Mouse (Mus musculus) stomach, embryonic 15.5 days (tissue): ENCODE measurements at regions not wholly inside any gene's neighbourhood (a gene's known extent, or its start where the extent isn't known, plus 50 kb on each side); places are given as distances from the start of the nearest gene placed in this dataset.

Experiments used
- ATAC-seq: fragments of 200-750 bp; cut with Nextera tagmentation; 2 replicates; pipeline ENCODE4 v1.8.0; 2017; ENCODE audit warnings: low read depth, moderate number of reproducible peaks, moderate TSS enrichment; ENCODE audit not compliant: insufficient read depth, low FRiP score
- H3K27ac ChIP-seq: fragments of 300-500 bp; sonication (generic); 2 replicates; pipeline ENCODE4 v1.5.1; 2015; ENCODE audit warnings: mild to moderate bottlenecking, inconsistent platforms
- H3K27me3 ChIP-seq: fragments of 300-500 bp; sonication (generic); replicated peaks from 2 replicates; pipeline ENCODE4 v1.6.1; 2015; ENCODE audit warnings: inconsistent platforms
- H3K36me3 ChIP-seq: fragments of 300-500 bp; sonication (generic); 2 replicates; pipeline ENCODE4 v1.6.1; 2015; ENCODE audit warnings: inconsistent platforms
- H3K4me1 ChIP-seq: fragments of 300-500 bp; sonication (generic); 2 replicates; pipeline ENCODE4 v1.6.1; 2015; ENCODE audit warnings: inconsistent platforms
- H3K4me2 ChIP-seq: fragments of 300-500 bp; sonication (generic); 2 replicates; pipeline ENCODE4 v1.6.1; 2015; ENCODE audit warnings: mild to moderate bottlenecking, inconsistent platforms
- H3K4me3 ChIP-seq: fragments of 300-500 bp; sonication (generic); replicated peaks from 2 replicates; pipeline ENCODE4 v1.5.1; 2015; ENCODE audit warnings: inconsistent platforms
- H3K9ac ChIP-seq: fragments of 300-500 bp; sonication (generic); 2 replicates; pipeline ENCODE4 v1.6.1; 2015; ENCODE audit warnings: inconsistent platforms
- H3K9me3 ChIP-seq: fragments of 300-500 bp; sonication (generic); 2 replicates; pipeline ENCODE4 v1.6.1; 2016; ENCODE audit warnings: inconsistent platforms
- WGBS: fragments of 180-500 bp; shearing (Covaris S2); methylation state at CpG from one replicate; pipeline ENCODE4 v1.1.7; 2015; 5-methylcytosine and 5-hydroxymethylcytosine counted together

- H3K36me3 ChIP-seq, result no peaks in the 10 kb centered on the region
- H3K9ac ChIP-seq, result no peak overlapping the region
- no peaks in the 10 kb centered on the region for H3K9me3 ChIP-seq
- no peak overlapping the region for H3K4me2 ChIP-seq
- WGBS, result 54% methylated on average over 5 of the region's 5 CpGs
- H3K27me3 ChIP-seq, result no peaks in the 10 kb centered on the region
- H3K4me1 ChIP-seq, result no peaks in the 10 kb centered on the region
- no peak overlapping the region for H3K27ac ChIP-seq
- H3K4me3 ChIP-seq, result no peak overlapping the region
- ATAC-seq, result no peak
These were observed 82.1 kb upstream of the Rasgrf1 start for GRCm38 (mm10) chr9:89827564-89827963.

DNA sequence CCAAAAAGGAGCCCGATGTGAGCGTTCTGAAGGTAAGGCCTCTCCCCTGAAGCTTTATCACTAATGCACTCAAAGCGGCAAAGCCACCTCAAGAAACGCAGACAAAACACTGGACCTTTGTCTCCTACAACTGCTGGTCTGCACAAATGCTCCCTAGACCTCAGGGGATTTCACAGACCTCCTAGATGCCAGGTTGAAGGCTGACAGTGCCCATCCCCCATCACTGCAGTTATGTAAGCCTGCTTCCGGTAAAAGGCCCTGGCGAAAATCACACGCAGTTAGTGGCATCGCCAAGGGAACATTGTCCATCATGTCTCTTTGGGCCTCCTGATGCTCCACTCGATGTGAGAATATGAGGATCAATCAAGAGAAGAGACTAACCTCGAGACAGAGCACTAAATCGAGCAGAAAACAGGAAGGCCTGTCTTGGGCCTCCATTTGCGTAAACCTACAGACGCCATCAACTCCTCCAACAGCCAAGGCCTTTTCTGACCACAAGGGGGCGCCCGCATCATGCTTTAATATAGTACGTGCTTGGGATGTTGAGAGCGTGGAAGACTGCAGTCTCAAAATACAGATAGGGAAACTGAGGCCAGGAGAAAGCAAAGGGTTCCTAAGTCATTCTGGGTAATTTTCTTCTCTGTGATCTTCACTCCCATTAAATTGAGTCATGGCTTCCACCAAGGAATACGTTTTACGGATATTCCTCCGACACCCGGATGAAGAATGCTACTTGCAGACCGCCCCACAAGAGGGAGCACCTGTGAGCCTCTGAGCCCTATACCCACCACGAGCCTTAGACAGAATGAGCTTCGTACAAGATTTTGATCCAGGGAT, 82.8 kb upstream of the Rasgrf1 start:
- 35% methylated on average over 24 of the region's 24 CpGs for WGBS
- H3K4me2 ChIP-seq, result peak overlapping the region; percentile 46; the same call in 1 of the 2 replicates
- H3K9ac ChIP-seq, result no peak overlapping the region
- peak; percentile 83 for ATAC-seq
- no peaks in the 10 kb centered on the region for H3K4me1 ChIP-seq
- no peaks in the 10 kb centered on the region for H3K9me3 ChIP-seq
- H3K27me3 ChIP-seq, result no peaks in the 10 kb centered on the region
- no peaks in the 10 kb centered on the region for H3K36me3 ChIP-seq
- H3K4me3 ChIP-seq, result peak overlapping the region; percentile 30; the same call in 1 of the 2 replicates
- H3K27ac ChIP-seq, result no peak overlapping the region

GRCm38 (mm10) chr9:89821853-89822243, 83.6 kb upstream of the Ankrd34c start:
- Histone ChIP-seq H3K4me3 (no peak overlapping the region), H3K27ac (no peak overlapping the region), H3K4me1 (no peaks in the 10 kb centered on the region), H3K9me3 (no peaks in the 10 kb centered on the region), H3K9ac (no peak overlapping the region), H3K36me3 (no peaks in the 10 kb centered on the region), H3K27me3 (no peaks in the 10 kb centered on the region), H3K4me2 (no peak overlapping the region)
- ATAC-seq, result 0 out of 2 replicates have a peak, but pooled peaks have one; percentile 14
- 80% methylated on average over 4 of the region's 4 CpGs for WGBS

GRCm38 (mm10) chr9:89821109-89821852, 83.0 kb upstream of the Ankrd34c start:
- H3K36me3 ChIP-seq, result no peaks in the 10 kb centered on the region
- no peak overlapping the region for H3K27ac ChIP-seq
- no peaks in the 10 kb centered on the region for H3K9me3 ChIP-seq
- no peak overlapping the region for H3K9ac ChIP-seq
- H3K4me2 ChIP-seq, result no peak overlapping the region; the same call in 1 of the 2 replicates
- H3K4me1 ChIP-seq, result no peaks in the 10 kb centered on the region
- H3K4me3 ChIP-seq, result no peak overlapping the region
- 47% methylated on average over 18 of the region's 20 CpGs for WGBS
- H3K27me3 ChIP-seq, result no peaks in the 10 kb centered on the region
- peak; percentile 43; the same call in 1 of the 2 replicates for ATAC-seq

DNA sequence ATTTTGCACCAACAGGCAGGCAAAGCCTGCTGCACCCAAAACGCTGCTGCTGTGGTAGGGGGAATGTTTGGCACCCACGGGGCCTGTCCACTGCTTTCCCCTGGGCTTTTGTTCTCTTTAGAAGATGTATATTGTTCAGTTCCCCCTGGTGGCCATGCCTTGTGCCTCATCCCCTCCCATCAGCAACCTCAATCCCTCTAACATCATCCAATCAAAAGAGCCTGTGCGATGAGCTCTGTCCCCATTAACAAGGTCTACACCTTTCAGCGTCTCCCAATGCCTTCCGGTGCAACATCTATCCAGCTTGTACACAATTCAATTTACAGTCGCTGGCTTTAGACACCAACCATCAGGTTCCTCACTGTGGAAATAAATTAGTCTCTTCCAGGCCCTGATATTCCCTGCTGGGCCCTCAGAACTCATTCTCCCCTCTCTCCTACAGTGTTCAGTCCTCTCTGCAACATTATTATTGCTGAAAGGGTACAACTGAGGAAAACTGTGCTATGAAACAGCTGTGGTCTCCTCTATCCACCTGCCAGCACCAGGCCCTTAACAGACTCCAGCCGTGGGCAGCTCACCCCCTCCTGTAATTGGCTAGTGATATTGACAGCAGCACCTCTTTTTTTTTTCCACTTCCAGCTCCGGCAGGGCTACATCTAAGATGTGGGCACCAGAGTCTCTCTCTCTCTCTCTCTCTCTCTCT, 75.5 kb upstream of the Ankrd34c start:
- 48% methylated on average over 8 of the region's 8 CpGs for WGBS
- Histone ChIP-seq H3K4me3 (no peak overlapping the region), H3K9ac (no peak overlapping the region), H3K27ac (no peak overlapping the region), H3K36me3 (no peaks in the 10 kb centered on the region), H3K9me3 (no peaks in the 10 kb centered on the region), H3K27me3 (no peaks in the 10 kb centered on the region), H3K4me1 (no peaks in the 10 kb centered on the region), H3K4me2 (no peak overlapping the region)
- no peak for ATAC-seq

- Histone ChIP-seq H3K9me3 (no peaks in the 10 kb centered on the region), H3K27ac (no peak overlapping the region), H3K27me3 (no peaks in the 10 kb centered on the region), H3K4me2 (no peak overlapping the region), H3K9ac (no peak overlapping the region), H3K4me1 (no peaks in the 10 kb centered on the region), H3K4me3 (no peak overlapping the region), H3K36me3 (no peaks in the 10 kb centered on the region)
- WGBS, result 50% methylated on average over 6 of the region's 6 CpGs
- ATAC-seq, result no peak
These were observed 69.1 kb upstream of the Ankrd34c start for GRCm38 (mm10) chr9:89807381-89807780.

GRCm38 (mm10) chr9:89802658-89803057, 64.4 kb upstream of the Ankrd34c start:
- Histone ChIP-seq H3K27ac (no peak overlapping the region), H3K9ac (no peak overlapping the region), H3K4me2 (no peak overlapping the region), H3K4me3 (no peak overlapping the region), H3K4me1 (no peaks in the 10 kb centered on the region), H3K36me3 (no peaks in the 10 kb centered on the region), H3K9me3 (no peaks in the 10 kb centered on the region), H3K27me3 (no peaks in the 10 kb centered on the region)
- 71% methylated on average over 10 of the region's 10 CpGs for WGBS
- ATAC-seq, result no peak; the same call in 1 of the 2 replicates

GRCm38 (mm10) chr9:89793018-89793417, 54.7 kb upstream of the Ankrd34c start:
- WGBS, result 10% methylated on average over 6 of the region's 6 CpGs
- Histone ChIP-seq H3K27ac (no peak overlapping the region), H3K4me1 (no peaks in the 10 kb centered on the region), H3K4me3 (no peak overlapping the region), H3K36me3 (no peaks in the 10 kb centered on the region), H3K9me3 (no peaks in the 10 kb centered on the region), H3K9ac (no peak overlapping the region), H3K27me3 (no peaks in the 10 kb centered on the region), H3K4me2 (no peak overlapping the region)
- ATAC-seq, result no peak

DNA sequence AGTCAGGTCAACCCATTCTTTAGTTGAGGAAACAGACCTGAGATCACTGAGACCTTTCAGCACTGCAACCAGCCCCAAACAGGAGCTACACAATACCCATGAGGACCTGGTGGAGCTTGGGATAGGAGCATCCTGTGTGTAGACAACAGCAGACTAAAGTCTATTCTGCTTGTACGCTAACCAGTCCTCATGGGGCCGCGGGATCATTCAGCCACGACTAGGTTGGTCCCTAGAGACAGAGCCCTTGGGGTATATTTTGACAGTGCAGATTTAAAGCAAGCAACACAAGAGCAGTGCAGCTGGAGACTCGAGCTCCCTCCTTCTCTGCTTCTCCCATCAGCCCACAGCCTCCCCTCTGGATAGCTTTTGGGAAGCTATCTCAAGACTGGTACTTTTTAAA, 51.7 kb upstream of the Ankrd34c start:
- no peak for ATAC-seq
- WGBS, result 80% methylated on average over 5 of the region's 5 CpGs
- H3K9me3 ChIP-seq, result no peaks in the 10 kb centered on the region

GRCm38 (mm10) chr9:89788651-89789050, 50.4 kb upstream of the Ankrd34c start:
- WGBS, result 88% methylated on average over 1 of the region's 1 CpGs

More for the DNA sequence above, 51.7 kb upstream of the Ankrd34c start:
- Histone ChIP-seq H3K4me2 (no peak overlapping the region), H3K27me3 (no peaks in the 10 kb centered on the region), H3K27ac (no peak overlapping the region), H3K4me1 (no peaks in the 10 kb centered on the region), H3K4me3 (no peak overlapping the region), H3K36me3 (no peaks in the 10 kb centered on the region), H3K9ac (no peak overlapping the region)

More at GRCm38 (mm10) chr9:89788651-89789050, 50.4 kb upstream of the Ankrd34c start:
- H3K27me3 ChIP-seq, result no peaks in the 10 kb centered on the region
- no peaks in the 10 kb centered on the region for H3K9me3 ChIP-seq
- no peaks in the 10 kb centered on the region for H3K4me1 ChIP-seq
- no peak overlapping the region for H3K9ac ChIP-seq
- no peak for ATAC-seq
- no peaks in the 10 kb centered on the region for H3K36me3 ChIP-seq
- no peak overlapping the region for H3K4me3 ChIP-seq
- no peak overlapping the region for H3K27ac ChIP-seq
- no peak overlapping the region for H3K4me2 ChIP-seq
